ENCODE assay signal across 15 mouse cellular contexts in the genomic region with DNA sequence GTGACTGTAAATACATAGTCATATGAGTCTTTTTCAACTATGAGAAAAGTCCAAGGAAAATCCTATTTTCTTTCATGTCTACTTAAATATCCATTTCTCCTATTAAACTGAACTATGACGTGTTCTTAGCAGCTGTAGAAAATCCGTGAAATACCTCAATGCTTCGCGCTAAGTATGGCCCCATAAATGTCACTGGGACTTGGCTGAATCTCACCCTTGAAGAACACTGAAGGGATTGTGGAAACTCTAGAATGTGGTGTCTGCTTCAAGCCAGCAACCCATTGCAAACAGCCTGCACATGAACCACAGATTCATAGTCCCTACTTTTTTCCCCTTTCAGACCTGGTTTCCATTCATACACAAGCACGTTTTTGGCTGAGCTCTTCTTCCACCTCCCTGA.
"Had no signal": no experiment of that assay in that cellular context is flagged by ENCODE, and none has a peak within 500 bp of the region (broad histone marks: within the 10 kb centered on the region; RNA-seq: fewer than 3 reads in every experiment).

No protein-coding gene starts in this region.

- H3K4me3 ChIP-seq: neural tube, embryonic 15.5 days; stomach, embryonic 15.5 days had no signal

- H3K36me3 ChIP-seq: neural tube, embryonic 15.5 days; stomach, embryonic 15.5 days had no signal

- H3K9ac ChIP-seq: neural tube, embryonic 15.5 days; stomach, embryonic 15.5 days had no signal

- DNase-seq: retina, postnatal 1 day; right cerebral cortex, adult 18-20 months; right cerebral cortex, postnatal 14 days; right cerebral cortex, postnatal 25 days; right cerebral cortex, postnatal 4 days; spleen, adult 18-20 months; thymus, adult 18-20 months; thymus, adult 2 months; thymus, postnatal 14 days; thymus, postnatal 25 days; thymus, postnatal 36 days; thymus, postnatal 4 days had no signal

- H3K9me3 ChIP-seq: neural tube, embryonic 15.5 days; stomach, embryonic 15.5 days had no signal

- H3K4me2 ChIP-seq: neural tube, embryonic 15.5 days; stomach, embryonic 15.5 days had no signal

- H3K4me1 ChIP-seq: neural tube, embryonic 15.5 days; stomach, embryonic 15.5 days had no signal

- H3K27ac ChIP-seq: neural tube, embryonic 15.5 days; stomach, embryonic 15.5 days; stomach, postnatal 0 days had no signal

- H3K27me3 ChIP-seq: neural tube, embryonic 15.5 days; stomach, embryonic 15.5 days had no signal
